Mouse (Mus musculus) midbrain, postnatal 0 days (tissue): ENCODE data around the gene Gm20388. TPM values are rescaled to one million over a fixed set of nuclear protein-coding genes. Genes with fewer than 3 reads are reported as not detected.

Source experiments
- ATAC-seq: fragments of 200-750 bp; cut with Nextera tagmentation; 2 replicates; pipeline ENCODE4 v1.8.0; 2017; ENCODE audit warnings: moderate number of reproducible peaks, mild to moderate bottlenecking, moderate TSS enrichment, moderate library complexity; ENCODE audit not compliant: low FRiP score
- DNase-seq: peaks from one replicate; pipeline ENCODE4 v3.0.0-alpha.2; 2015; ENCODE audit warnings: low spot score
- H3K27ac ChIP-seq: fragments of 300-500 bp; sonication (generic); 2 replicates; pipeline ENCODE4 v1.5.1; 2014; ENCODE audit warnings: low read depth, mild to moderate bottlenecking, low read length, mixed read lengths
- H3K27me3 ChIP-seq: fragments of 300-500 bp; sonication (generic); 2 replicates; pipeline ENCODE4 v1.6.1; 2014; ENCODE audit warnings: low read length, control low read depth, mixed read lengths; ENCODE audit not compliant: insufficient read depth
- H3K36me3 ChIP-seq: fragments of 300-500 bp; sonication (generic); 2 replicates; pipeline ENCODE4 v1.6.1; 2014; ENCODE audit warnings: low read length, control low read depth, mixed read lengths; ENCODE audit not compliant: insufficient read depth
- H3K4me1 ChIP-seq: fragments of 300-500 bp; sonication (generic); 2 replicates; pipeline ENCODE4 v1.6.1; 2014; ENCODE audit warnings: mild to moderate bottlenecking, control low read depth, antibody characterized with exemption, low read length, mixed read lengths; ENCODE audit not compliant: insufficient read depth
- H3K4me2 ChIP-seq: fragments of 300-500 bp; sonication (generic); 2 replicates; pipeline ENCODE4 v1.6.1; 2014; ENCODE audit warnings: low read depth, mild to moderate bottlenecking, low read length, mixed read lengths; ENCODE audit not compliant: poor library complexity, severe bottlenecking
- H3K4me3 ChIP-seq: fragments of 300-500 bp; sonication (generic); 2 replicates; pipeline ENCODE4 v1.5.1; 2014; ENCODE audit warnings: low read depth, mild to moderate bottlenecking, low read length, moderate library complexity
- H3K9ac ChIP-seq: fragments of 300-500 bp; sonication (generic); replicated peaks from 2 replicates; pipeline ENCODE4 v1.6.1; 2014; ENCODE audit warnings: mild to moderate bottlenecking, low read length, moderate library complexity, mixed read lengths; ENCODE audit not compliant: poor library complexity, severe bottlenecking
- H3K9me3 ChIP-seq: fragments of 300-500 bp; sonication (generic); 2 replicates; pipeline ENCODE4 v1.6.1; 2016; ENCODE audit warnings: low read length, control low read depth
- CTCF ChIP-seq: IDR thresholded peaks from 2 replicates; pipeline ENCODE4 v1.5.1; 2016; ENCODE audit warnings: antibody characterized with exemption, mild to moderate bottlenecking
- WGBS: fragments of 180-500 bp; shearing (Covaris S2); extraction: QIAGEN DNeasy Blood & Tissue Kit; methylation state at CpG from one replicate; pipeline ENCODE4 v1.1.7; 2014; 5-methylcytosine and 5-hydroxymethylcytosine counted together
- polyA plus RNA-seq: library from polyadenylated mRNA; unstranded; fragments of >200 nt; fragmentation: Nextera tagmentation; extraction: Ambion mirVana; gene quantifications from 2 replicates; pipeline ENCODE4 v1.2.1, GENCODE M21; 2015
- total RNA-seq: library from RNA; depleted of rRNA; stranded (reverse); fragments of >200 nt; gene quantifications from 2 replicates; pipeline ENCODE4 v1.2.3, GENCODE M21; 2014

The Gm20388 gene
- total and polyA plus RNA-seq, 2 experiments from 2014 or later = 74.2 TPM; not detected in 1

- no peaks in the 10 kb centered on the region for H3K27me3 ChIP-seq
- peaks cover 7% of the 10 kb centered on the region; the same call in 1 of the 2 replicates for H3K36me3 ChIP-seq
- H3K27ac ChIP-seq = no peak overlapping the region
- DNase-seq (no peak), ATAC-seq (no peak)
- no peak overlapping the region for H3K9ac ChIP-seq
- peaks cover 5% of the 10 kb centered on the region; the same call in 1 of the 2 replicates for H3K4me1 ChIP-seq
- no peaks in the 10 kb centered on the region for H3K9me3 ChIP-seq
- 52% methylated on average over 7 of the region's 7 CpGs for WGBS
- TF ChIP-seq CTCF = no peak
- H3K4me3 ChIP-seq = no peak overlapping the region
- no peak overlapping the region for H3K4me2 ChIP-seq
These were observed 3321.9 kb downstream of the Gm20388 start for GRCm38 (mm10) chr8:123232553-123232952.

GRCm38 (mm10) chr8:123233300-123233699, 3322.7 kb downstream of the Gm20388 start:
- TF ChIP-seq CTCF = no peak
- no peak overlapping the region for H3K4me3 ChIP-seq
- DNase-seq = peak; percentile 18
- no peak overlapping the region for H3K4me2 ChIP-seq
- 54% methylated on average over 13 of the region's 13 CpGs for WGBS
- no peak overlapping the region for H3K27ac ChIP-seq
- ATAC-seq = no peak
- H3K4me1 ChIP-seq = peaks cover 5% of the 10 kb centered on the region; the same call in 1 of the 2 replicates
- H3K9me3 ChIP-seq = no peaks in the 10 kb centered on the region
- H3K27me3 ChIP-seq = no peaks in the 10 kb centered on the region
- 0 out of 2 replicates have a peak, but pooled peaks cover 3% of the 10 kb centered on the region for H3K36me3 ChIP-seq
- H3K9ac ChIP-seq = no peak overlapping the region

- H3K27me3 ChIP-seq = no peaks in the 10 kb centered on the region
- no peak overlapping the region for H3K27ac ChIP-seq
- H3K4me1 ChIP-seq = peaks cover 5% of the 10 kb centered on the region; the same call in 1 of the 2 replicates
- ATAC-seq (no peak), DNase-seq (no peak)
- H3K4me3 ChIP-seq = no peak overlapping the region
- H3K9ac ChIP-seq = no peak overlapping the region
- H3K4me2 ChIP-seq = no peak overlapping the region
- TF ChIP-seq CTCF = no peak
- no peaks in the 10 kb centered on the region for H3K9me3 ChIP-seq
- 79% methylated on average over 11 of the region's 11 CpGs for WGBS
- H3K36me3 ChIP-seq = 0 out of 2 replicates have a peak, but pooled peaks cover 2% of the 10 kb centered on the region
These were observed 3323.1 kb downstream of the Gm20388 start for GRCm38 (mm10) chr8:123233760-123234159.

- H3K27ac ChIP-seq = no peak overlapping the region
- no peak for TF ChIP-seq CTCF
- peak overlapping the region; percentile 87 for H3K4me2 ChIP-seq
- H3K4me1 ChIP-seq = peaks cover 5% of the 10 kb centered on the region; the same call in 1 of the 2 replicates
- 29% methylated on average over 13 of the region's 13 CpGs for WGBS
- DNase-seq (peak; percentile 68), ATAC-seq (peak; percentile 15; the same call in 1 of the 2 replicates)
- no peaks in the 10 kb centered on the region for H3K36me3 ChIP-seq
- peak overlapping the region; percentile 51 for H3K4me3 ChIP-seq
- H3K9ac ChIP-seq = peak overlapping the region; percentile 73
- H3K9me3 ChIP-seq = no peaks in the 10 kb centered on the region
- H3K27me3 ChIP-seq = no peaks in the 10 kb centered on the region
These were observed 3324.4 kb downstream of the Gm20388 start for GRCm38 (mm10) chr8:123234918-123235519.

- H3K27me3 ChIP-seq = no peaks in the 10 kb centered on the region
- DNase-seq (peak; percentile 82), ATAC-seq (peak; percentile 83)
- H3K4me1 ChIP-seq = peaks cover 5% of the 10 kb centered on the region; the same call in 1 of the 2 replicates
- 1% methylated on average over 57 of the region's 57 CpGs for WGBS
- H3K27ac ChIP-seq = peak within 1 kb of the TSS; percentile 65
- H3K9me3 ChIP-seq = no peaks in the 10 kb centered on the region
- H3K4me2 ChIP-seq = peak within 1 kb of the TSS; percentile 87
- peak within 1 kb of the TSS; percentile 51 for H3K4me3 ChIP-seq
- H3K36me3 ChIP-seq = no peaks in the 10 kb centered on the region
- peak within 1 kb of the TSS; percentile 73 for H3K9ac ChIP-seq
- TF ChIP-seq CTCF = peak; percentile 59
These were observed 3325.2 kb downstream of the Gm20388 start, which contains the start of gene Spata2l for GRCm38 (mm10) chr8:123235520-123236497. Gene Spata2l (minus strand): TSS chr8:123236233.
